ENCODE assay signal across 8 mouse cellular contexts in the genomic region with DNA sequence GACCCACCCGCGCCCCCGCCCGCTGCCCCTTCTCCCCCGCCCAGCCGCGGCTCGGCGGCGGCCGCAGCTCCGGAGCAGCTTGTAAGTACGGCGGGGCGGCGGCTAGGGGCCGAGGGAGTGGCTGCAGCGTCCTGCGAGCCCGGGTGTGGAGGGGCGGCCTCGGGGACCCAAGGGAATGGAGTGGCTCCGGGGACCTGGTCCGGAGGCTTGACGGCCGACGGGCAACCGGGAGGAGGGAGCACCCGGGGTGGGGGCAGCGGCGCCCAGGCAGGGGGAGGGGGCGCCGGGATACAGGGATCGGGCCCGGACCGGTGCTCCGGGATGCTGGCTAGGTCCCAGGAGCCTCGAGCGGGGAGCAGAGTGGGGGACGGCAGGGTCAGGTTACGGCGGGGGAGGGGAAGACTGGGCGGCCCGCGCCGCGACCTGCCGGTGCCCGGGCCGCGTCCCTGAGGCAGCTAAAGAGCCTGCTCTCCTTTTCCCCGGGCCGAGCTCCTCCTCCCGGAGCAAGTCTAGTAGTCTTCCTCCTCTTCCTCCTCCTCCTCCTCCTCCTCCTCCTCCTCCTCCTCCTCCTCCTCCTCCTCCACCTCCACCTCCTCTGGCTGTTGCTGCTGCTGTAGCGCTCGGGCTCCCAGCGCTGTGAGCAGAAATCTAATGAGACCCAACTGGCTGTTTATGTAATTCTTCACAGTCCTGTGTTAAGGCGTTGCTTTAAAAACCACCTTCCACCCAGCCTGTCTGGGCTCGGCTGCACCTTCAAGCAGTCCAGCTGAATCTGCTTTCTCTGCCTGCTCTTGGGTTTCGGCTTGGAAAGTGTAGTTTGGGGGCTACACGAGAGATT. TPM values are rescaled to one million over a fixed set of nuclear protein-coding genes. Genes with fewer than 3 reads are reported as not detected.
A peak's percentile ranks its signal among the peaks of the same experiment; 100 is the strongest.
DNase-seq lines count a peak whose midpoint lies in the region; ATAC-seq and TF ChIP-seq lines count a peak whose summit lies in the region.

No protein-coding gene starts in this region.

- peak; percentile 5 for ATAC-seq in heart, embryonic 16.5 days (replicated peaks; ENCODE audit: extremely low read depth, insufficient read depth, low FRiP score)
- peak; percentile 16 for ATAC-seq in neural tube, embryonic 15.5 days (ENCODE audit: low FRiP score)

- no peaks in the 10 kb centered on the region for H3K27me3 ChIP-seq in C2C12 (ENCODE audit: control insufficient read depth, insufficient read depth, insufficient read length)
- no peaks in the 10 kb centered on the region for H3K27me3 ChIP-seq in forebrain, embryonic 10.5 days (ENCODE audit: poor library complexity, severe bottlenecking)
- H3K27me3 ChIP-seq in heart, embryonic 16.5 days (ENCODE audit: control insufficient read depth, insufficient read depth, low read length), result no peaks in the 10 kb centered on the region
- no peaks in the 10 kb centered on the region for H3K27me3 ChIP-seq in neural tube, embryonic 15.5 days (replicated peaks)

- peaks cover 19% of the 10 kb centered on the region for H3K36me3 ChIP-seq in C2C12 (ENCODE audit: control insufficient read depth, insufficient read depth)
- peaks cover 21% of the 10 kb centered on the region for H3K36me3 ChIP-seq in forebrain, embryonic 10.5 days (replicated peaks)
- peaks cover 9% of the 10 kb centered on the region for H3K36me3 ChIP-seq in heart, embryonic 16.5 days (ENCODE audit: control insufficient read depth, insufficient read depth)
- H3K36me3 ChIP-seq in neural tube, embryonic 15.5 days, result peaks cover 2% of the 10 kb centered on the region; the same call in 1 of the 2 replicates

- no peaks in the 10 kb centered on the region for H3K9me3 ChIP-seq in forebrain, embryonic 10.5 days
- H3K9me3 ChIP-seq in heart, embryonic 16.5 days (replicated peaks; ENCODE audit: control insufficient read depth, low read length), result no peaks in the 10 kb centered on the region
- H3K9me3 ChIP-seq in neural tube, embryonic 15.5 days (replicated peaks), result no peaks in the 10 kb centered on the region

- H3K79me2 ChIP-seq in C2C12 (ENCODE audit: control insufficient read depth, insufficient read depth), result peaks cover 37% of the 10 kb centered on the region

- H3K4me2 ChIP-seq in heart, embryonic 16.5 days (ENCODE audit: low read depth, low read length), result peak overlapping the region; percentile 75
- peak overlapping the region; percentile 55 for H3K4me2 ChIP-seq in neural tube, embryonic 15.5 days

- TF ChIP-seq CTCF in C2C12 (IDR thresholded peaks at IDR 0.05; ENCODE audit: control insufficient read depth, insufficient read depth, insufficient read length), result no peak
- TF ChIP-seq CTCF in lung, adult 2 months (IDR thresholded peaks at IDR 0.05; ENCODE audit: insufficient read depth, low read length), result no peak

- peak overlapping the region; percentile 97 for H3K9ac ChIP-seq in heart, embryonic 16.5 days (ENCODE audit: low read length)
- peak overlapping the region; percentile 99 for H3K9ac ChIP-seq in neural tube, embryonic 15.5 days (replicated peaks)

- peak overlapping the region; percentile 94 for H3ac ChIP-seq in C2C12 (ENCODE audit: control insufficient read depth, insufficient read length, low read depth)

- peak; percentile 37; the same call in 1 of the 2 replicates for TF ChIP-seq POLR2A in lung, adult 2 months (IDR thresholded peaks at IDR 0.05; ENCODE audit: borderline replicate concordance, extremely low read depth, low read depth, low read length)

- H3K27ac ChIP-seq in forebrain, embryonic 10.5 days, result peak overlapping the region; percentile 99
- H3K27ac ChIP-seq in heart, embryonic 16.5 days (ENCODE audit: low read length), result peak overlapping the region; percentile 96
- peak overlapping the region; percentile 98 for H3K27ac ChIP-seq in neural tube, embryonic 15.5 days (replicated peaks)

- under 1% methylated on average over 50 of the region's 61 CpGs for WGBS in forebrain, embryonic 10.5 days
- WGBS in heart, embryonic 16.5 days, result under 1% methylated on average over 49 of the region's 61 CpGs
- WGBS in lung, adult 2 months, result under 1% methylated on average over 48 of the region's 61 CpGs
- 1% methylated on average over 49 of the region's 61 CpGs for WGBS in neural tube, embryonic 15.5 days

- peaks cover 20% of the 10 kb centered on the region for H3K79me3 ChIP-seq in C2C12 (ENCODE audit: low read depth)

- DNase-seq in brain, adult 2 months (ENCODE audit: low read depth, low spot score), result peak; percentile 85
- DNase-seq in forebrain, embryonic 10.5 days (ENCODE audit: extremely low spot score, low spot score), result peak; percentile 83
- peak; percentile 76 to 85 for DNase-seq in kidney, postnatal 36 days
- DNase-seq in lung, adult 2 months, result peak; percentile 79
- DNase-seq in thymus, postnatal 10 days (ENCODE audit: low spot score in 2 of 2), result peak; percentile 56 to 68

- H3K4me1 ChIP-seq in forebrain, embryonic 10.5 days, result peaks cover 51% of the 10 kb centered on the region
- peaks cover 8% of the 10 kb centered on the region for H3K4me1 ChIP-seq in heart, embryonic 16.5 days (ENCODE audit: control insufficient read depth, insufficient read depth, low read length)
- H3K4me1 ChIP-seq in lung, adult 2 months (ENCODE audit: control insufficient read depth, insufficient read depth, low read length), result no peaks in the 10 kb centered on the region
- H3K4me1 ChIP-seq in neural tube, embryonic 15.5 days, result peaks cover 29% of the 10 kb centered on the region

- H3K4me3 ChIP-seq in C2C12 (ENCODE audit: insufficient read depth, poor library complexity, severe bottlenecking), result peak overlapping the region; percentile 74
- H3K4me3 ChIP-seq in forebrain, embryonic 10.5 days, result peak overlapping the region; percentile 96
- H3K4me3 ChIP-seq in heart, embryonic 16.5 days (ENCODE audit: low read length), result peak overlapping the region; percentile 84
- H3K4me3 ChIP-seq in lung, adult 2 months (replicated peaks; ENCODE audit: extremely low read depth, low read depth, low read length), result peak overlapping the region; percentile 64
- peak overlapping the region; percentile 94 for H3K4me3 ChIP-seq in neural tube, embryonic 15.5 days (replicated peaks)

TF ChIP-seq in C2C12, 6 proteins besides CTCF, POLR2A, EP300 and RAD21:
- TF ChIP-seq MYOD1 (IDR thresholded peaks at IDR 0.05; ENCODE audit: control insufficient read depth, insufficient read length, low read depth) (no peak), MYOG (IDR thresholded peaks at IDR 0.05; ENCODE audit: control insufficient read depth, extremely low read depth, insufficient read length) (no peak), FOSL1 (IDR thresholded peaks at IDR 0.05; ENCODE audit: insufficient read depth, low read length, poor library complexity, severe bottlenecking) (no peak), USF1 (IDR thresholded peaks at IDR 0.05; ENCODE audit: low read depth) (no peak), MAX (IDR thresholded peaks at IDR 0.05) (no peak), CEBPB (IDR thresholded peaks at IDR 0.05; ENCODE audit: low read depth) (no peak)
TF ChIP-seq in C2C12: peak in this region for 0.

RNA-seq across cellular contexts. Expression of a gene that starts 0.6 kb away (rescaled TPM):
- polyA plus RNA-seq in C2C12 (2012; fragmentation: generic; extraction: Trizol), result 10.7 TPM
- polyA plus RNA-seq in forebrain, embryonic 10.5 days (2016; fragmentation: Nextera tagmentation; extraction: Ambion mirVana), result 18.8 and 20.1 TPM in 2 replicates
- polyA plus RNA-seq in heart, embryonic 16.5 days (2015; fragmentation: Nextera tagmentation; extraction: Ambion mirVana), result 35.7 and 41.2 TPM in 2 replicates
- 27.9 and 37.2 TPM in 2 replicates for polyA plus RNA-seq in lung, adult 2 months (2012; rRNA removed)
- polyA plus RNA-seq in neural tube, embryonic 15.5 days (2015; fragmentation: Nextera tagmentation; extraction: Ambion mirVana), result 28.3 and 31.4 TPM in 2 replicates

RNA-seq across cellular contexts. Expression of a gene that starts 33.9 kb away (rescaled TPM):
- 0.04 TPM for polyA plus RNA-seq in C2C12 (2012; fragmentation: generic; extraction: Trizol)
- polyA plus RNA-seq in forebrain, embryonic 10.5 days (2016; fragmentation: Nextera tagmentation; extraction: Ambion mirVana), result 0.46 and 1.2 TPM in 2 replicates
- 3.1 and 3.7 TPM in 2 replicates for polyA plus RNA-seq in heart, embryonic 16.5 days (2015; fragmentation: Nextera tagmentation; extraction: Ambion mirVana)
- 1.4 and 1.7 TPM in 2 replicates for polyA plus RNA-seq in lung, adult 2 months (2012; rRNA removed)
- polyA plus RNA-seq in neural tube, embryonic 15.5 days (2015; fragmentation: Nextera tagmentation; extraction: Ambion mirVana), result 3.2 and 5.5 TPM in 2 replicates

Comparison
In these comparisons a context has a peak if more than half of its experiments do, and no peak if none do; other contexts are left out.
1. Peak in every context shown above with its lines: DNase-seq, ATAC-seq, H3K4me3 ChIP-seq and H3K27ac ChIP-seq.